Mouse (Mus musculus) stomach, embryonic 15.5 days (tissue): ENCODE data around the gene Cyb5r4. TPM values are rescaled to one million over a fixed set of nuclear protein-coding genes. Genes with fewer than 3 reads are reported as not detected.
A peak's percentile ranks its signal among the peaks of the same experiment; 100 is the strongest.

Source experiments
- ATAC-seq: fragments of 200-750 bp; cut with Nextera tagmentation; 2 replicates; pipeline ENCODE4 v1.8.0; 2017; ENCODE audit warnings: low read depth, moderate number of reproducible peaks, moderate TSS enrichment; ENCODE audit not compliant: insufficient read depth, low FRiP score
- H3K27ac ChIP-seq: fragments of 300-500 bp; sonication (generic); 2 replicates; pipeline ENCODE4 v1.5.1; 2015; ENCODE audit warnings: mild to moderate bottlenecking, inconsistent platforms
- H3K27me3 ChIP-seq: fragments of 300-500 bp; sonication (generic); replicated peaks from 2 replicates; pipeline ENCODE4 v1.6.1; 2015; ENCODE audit warnings: inconsistent platforms
- H3K36me3 ChIP-seq: fragments of 300-500 bp; sonication (generic); 2 replicates; pipeline ENCODE4 v1.6.1; 2015; ENCODE audit warnings: inconsistent platforms
- H3K4me1 ChIP-seq: fragments of 300-500 bp; sonication (generic); 2 replicates; pipeline ENCODE4 v1.6.1; 2015; ENCODE audit warnings: inconsistent platforms
- H3K4me2 ChIP-seq: fragments of 300-500 bp; sonication (generic); 2 replicates; pipeline ENCODE4 v1.6.1; 2015; ENCODE audit warnings: mild to moderate bottlenecking, inconsistent platforms
- H3K4me3 ChIP-seq: fragments of 300-500 bp; sonication (generic); replicated peaks from 2 replicates; pipeline ENCODE4 v1.5.1; 2015; ENCODE audit warnings: inconsistent platforms
- H3K9ac ChIP-seq: fragments of 300-500 bp; sonication (generic); 2 replicates; pipeline ENCODE4 v1.6.1; 2015; ENCODE audit warnings: inconsistent platforms
- H3K9me3 ChIP-seq: fragments of 300-500 bp; sonication (generic); 2 replicates; pipeline ENCODE4 v1.6.1; 2016; ENCODE audit warnings: inconsistent platforms
- WGBS: fragments of 180-500 bp; shearing (Covaris S2); methylation state at CpG from one replicate; pipeline ENCODE4 v1.1.7; 2015; 5-methylcytosine and 5-hydroxymethylcytosine counted together
- polyA plus RNA-seq: library from polyadenylated mRNA; unstranded; fragments of >200 nt; fragmentation: Nextera tagmentation; extraction: Ambion mirVana; gene quantifications from 2 replicates; pipeline ENCODE4 v1.2.1, GENCODE M21; 2015

Gene Cyb5r4
- polyA plus RNA-seq, 1 experiment from 2014 or later = 58.0 TPM

DNA sequence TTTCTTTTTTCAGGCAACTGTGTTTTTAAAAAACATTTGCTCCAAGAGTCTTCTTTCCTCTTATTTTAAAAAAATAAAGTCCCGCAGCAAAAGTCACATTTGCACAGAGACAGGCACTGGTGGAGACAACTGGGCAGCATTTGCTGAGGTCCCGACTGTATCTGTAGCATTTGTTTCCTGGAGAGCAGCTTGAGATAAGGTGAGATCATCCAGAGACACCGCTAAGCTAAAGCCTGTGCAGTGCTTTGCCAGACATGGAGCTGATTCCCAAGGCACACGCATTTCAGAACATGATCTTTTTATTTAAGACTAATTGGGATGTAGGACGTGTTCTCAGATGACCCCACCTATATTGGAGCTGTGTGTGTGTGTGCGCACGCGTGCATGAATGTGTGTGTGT, 30.1 kb upstream of the Cyb5r4 start:
- 63% methylated on average over 8 of the region's 8 CpGs for WGBS

DNA sequence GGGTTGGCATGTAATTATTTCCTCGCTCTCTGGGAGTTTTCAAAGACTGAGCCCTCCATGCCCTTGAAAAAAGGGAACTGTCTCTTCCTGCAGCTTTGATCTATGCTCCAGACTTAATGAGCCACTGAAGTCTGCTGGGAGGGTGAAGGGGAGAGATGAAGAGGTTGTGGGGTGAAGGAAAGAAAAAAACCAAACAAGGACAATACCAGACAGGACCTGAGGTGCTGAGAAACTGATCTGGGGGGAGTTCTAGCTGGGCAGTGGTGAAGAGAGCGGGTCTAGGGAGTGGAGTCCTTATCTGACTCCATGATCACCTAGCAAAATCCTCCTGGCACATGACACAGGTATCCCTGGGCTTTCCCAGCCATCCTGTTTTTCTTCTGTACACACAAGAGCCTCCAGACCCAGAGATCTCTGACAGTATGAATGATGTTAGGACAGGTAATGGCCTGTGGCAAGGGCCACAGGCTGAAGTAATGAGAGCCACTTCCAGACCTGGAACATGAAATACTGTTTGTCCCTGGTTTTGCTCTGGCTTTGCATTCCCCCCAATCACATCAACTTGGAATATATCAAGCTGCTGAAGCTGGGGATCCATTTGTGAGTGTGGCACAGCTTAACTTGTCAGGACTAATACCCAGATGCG, 24.6 kb upstream of the Cyb5r4 start:
- no peaks in the 10 kb centered on the region for H3K9me3 ChIP-seq
- ATAC-seq = no peak
- WGBS = 64% methylated on average over 3 of the region's 3 CpGs
- H3K4me3 ChIP-seq = no peak overlapping the region
- H3K27me3 ChIP-seq = no peaks in the 10 kb centered on the region
- H3K9ac ChIP-seq = no peak overlapping the region
- H3K4me2 ChIP-seq = no peak overlapping the region
- H3K4me1 ChIP-seq = no peaks in the 10 kb centered on the region
- H3K27ac ChIP-seq = no peak overlapping the region
- no peaks in the 10 kb centered on the region for H3K36me3 ChIP-seq

More for the DNA sequence above, 30.1 kb upstream of the Cyb5r4 start:
- Histone ChIP-seq H3K27ac (no peak overlapping the region), H3K4me2 (no peak overlapping the region), H3K4me3 (no peak overlapping the region), H3K27me3 (no peaks in the 10 kb centered on the region), H3K36me3 (no peaks in the 10 kb centered on the region), H3K9ac (no peak overlapping the region), H3K4me1 (no peaks in the 10 kb centered on the region), H3K9me3 (no peaks in the 10 kb centered on the region)
- ATAC-seq = no peak

DNA sequence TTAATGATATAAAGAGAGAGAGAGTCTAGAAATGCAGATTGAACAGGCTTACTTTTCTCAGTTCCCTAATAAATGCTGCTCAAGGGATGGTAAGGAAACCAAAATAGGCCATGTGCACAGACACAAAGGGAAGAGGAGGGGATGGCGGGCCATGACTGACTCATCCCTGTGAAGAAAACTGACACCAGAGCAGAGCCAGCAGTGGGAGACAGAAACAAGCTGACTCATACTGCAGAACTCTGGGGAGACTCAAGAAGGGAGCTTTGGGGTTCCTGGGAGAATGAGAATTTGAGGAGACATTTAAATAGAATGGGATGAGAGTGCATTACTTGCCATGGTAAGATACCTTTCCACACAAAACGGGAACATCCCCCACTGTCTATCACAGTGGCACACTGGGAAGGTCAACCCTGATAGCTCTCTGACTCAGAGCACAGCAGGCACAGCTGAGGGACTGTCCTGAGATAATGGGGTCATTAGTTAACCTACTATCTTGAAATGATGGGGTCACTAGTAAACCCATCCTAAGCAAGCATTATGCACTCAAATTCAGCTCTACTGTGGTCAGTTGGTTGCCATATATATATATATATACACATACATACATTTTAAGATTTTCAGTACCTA, 21.7 kb upstream of the Cyb5r4 start:
- no peaks in the 10 kb centered on the region for H3K9me3 ChIP-seq
- no peak overlapping the region for H3K9ac ChIP-seq
- no peak overlapping the region for H3K4me2 ChIP-seq
- 48% methylated on average over 2 of the region's 2 CpGs for WGBS
- no peak overlapping the region for H3K27ac ChIP-seq
- no peak overlapping the region for H3K4me3 ChIP-seq
- H3K4me1 ChIP-seq = no peaks in the 10 kb centered on the region
- no peaks in the 10 kb centered on the region for H3K27me3 ChIP-seq
- ATAC-seq = no peak
- H3K36me3 ChIP-seq = no peaks in the 10 kb centered on the region

DNA sequence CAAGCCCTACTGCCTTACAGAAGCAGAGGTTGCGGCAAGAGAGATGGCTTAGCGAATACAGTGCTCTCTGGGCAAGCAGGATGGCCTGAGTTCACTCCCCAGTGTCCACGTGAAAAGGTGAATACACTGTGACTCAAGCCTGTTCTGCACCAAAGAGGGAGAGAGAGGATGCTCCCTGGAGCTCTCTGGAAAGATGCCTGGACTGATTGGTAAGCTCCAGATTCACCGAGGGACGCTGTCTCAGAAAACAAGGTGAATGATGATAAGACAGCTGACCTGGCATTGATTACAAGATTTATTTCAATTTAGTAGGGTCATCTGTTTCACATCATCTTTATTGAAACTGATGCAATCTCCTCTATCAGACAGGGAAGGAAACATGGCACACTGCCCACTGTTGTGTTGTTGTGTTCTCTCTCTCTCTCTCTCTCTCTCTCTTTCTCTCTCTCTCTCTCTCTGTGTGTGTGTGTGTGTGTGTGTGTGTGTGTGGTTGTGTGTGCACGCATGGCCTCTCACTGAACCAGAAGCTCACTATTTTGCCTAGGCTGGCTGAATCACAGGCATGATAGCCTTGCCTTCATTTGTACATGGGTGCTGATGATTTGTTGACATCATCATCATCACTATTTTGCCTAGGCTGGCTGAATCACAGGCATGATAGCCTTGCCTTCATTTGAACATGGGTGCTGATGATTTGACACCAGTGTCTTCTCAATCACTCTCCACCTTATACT, 16.9 kb upstream of the Cyb5r4 start:
- 68% methylated on average over 6 of the region's 6 CpGs for WGBS
- Histone ChIP-seq H3K4me2 (no peak overlapping the region), H3K9me3 (no peaks in the 10 kb centered on the region), H3K36me3 (no peaks in the 10 kb centered on the region), H3K27me3 (no peaks in the 10 kb centered on the region), H3K4me3 (no peak overlapping the region), H3K9ac (no peak overlapping the region), H3K4me1 (no peaks in the 10 kb centered on the region), H3K27ac (no peak overlapping the region)
- ATAC-seq = no peak

DNA sequence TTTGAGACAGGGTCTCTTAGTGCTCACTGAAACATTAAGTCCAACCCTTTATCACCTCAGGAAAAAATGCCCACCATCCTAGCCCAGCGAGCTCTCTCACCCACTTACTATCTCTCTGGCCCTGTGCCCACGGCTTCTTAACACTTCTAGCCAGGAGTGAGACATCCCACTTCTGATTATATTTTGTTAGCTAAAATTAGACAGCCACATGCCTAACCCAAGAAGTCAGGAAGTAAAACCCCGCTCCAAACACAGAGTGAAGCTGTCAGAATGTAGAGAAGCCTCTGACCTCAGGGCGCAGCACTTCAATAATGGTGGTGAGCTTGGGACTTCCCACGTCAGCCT, 16.4 kb upstream of the Cyb5r4 start:
- Histone ChIP-seq H3K4me2 (no peak overlapping the region), H3K36me3 (no peaks in the 10 kb centered on the region), H3K4me1 (no peaks in the 10 kb centered on the region), H3K4me3 (no peak overlapping the region), H3K27me3 (no peaks in the 10 kb centered on the region), H3K9me3 (no peaks in the 10 kb centered on the region), H3K27ac (no peak overlapping the region), H3K9ac (no peak overlapping the region)
- ATAC-seq = no peak
- 35% methylated on average over 5 of the region's 5 CpGs for WGBS

DNA sequence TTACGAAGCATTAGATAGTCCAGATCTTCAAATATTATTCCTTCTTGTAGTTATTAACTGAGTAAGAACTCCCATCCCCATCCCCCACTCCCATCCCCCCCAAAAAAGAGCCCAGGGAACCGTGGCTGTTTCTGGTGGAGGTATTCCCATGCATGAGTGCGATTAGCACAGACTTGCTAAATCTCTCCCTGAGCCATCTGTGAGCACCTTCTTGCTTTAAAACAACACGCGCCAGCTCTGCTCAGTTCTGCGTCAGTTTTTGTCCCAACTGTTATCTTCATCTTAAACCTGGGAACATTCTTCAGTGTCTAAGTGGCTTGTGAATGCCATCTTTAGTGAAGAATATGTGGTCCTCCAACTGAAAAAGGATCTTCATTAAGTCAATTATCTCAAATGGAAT, 13.3 kb upstream of the Cyb5r4 start:
- H3K9me3 ChIP-seq = no peaks in the 10 kb centered on the region
- H3K4me3 ChIP-seq = no peak overlapping the region
- no peak overlapping the region for H3K27ac ChIP-seq
- H3K4me1 ChIP-seq = no peaks in the 10 kb centered on the region
- no peak for ATAC-seq
- H3K4me2 ChIP-seq = no peak overlapping the region
- no peaks in the 10 kb centered on the region for H3K36me3 ChIP-seq
- WGBS = 54% methylated on average over 6 of the region's 6 CpGs
- no peak overlapping the region for H3K9ac ChIP-seq
- 0 out of 2 replicates have a peak, but pooled peaks cover 5% of the 10 kb centered on the region for H3K27me3 ChIP-seq

DNA sequence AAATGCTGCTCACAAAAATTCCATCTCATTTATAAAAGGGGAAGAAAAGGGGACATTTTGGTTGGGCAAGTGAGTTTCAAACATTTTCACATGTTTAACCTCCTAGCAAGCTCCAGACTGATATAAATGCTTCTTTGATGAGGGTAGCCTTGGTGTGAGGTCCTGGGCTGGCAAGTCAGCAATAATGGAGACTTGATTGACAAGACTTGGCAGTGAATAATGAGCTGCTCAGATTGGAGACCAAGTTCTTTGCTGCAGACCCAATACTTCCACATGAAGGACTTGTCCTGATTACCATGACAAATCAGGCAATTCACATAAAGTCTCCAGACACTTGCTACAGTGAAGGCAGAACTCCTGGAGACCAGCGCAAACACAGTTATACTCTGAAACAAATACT, 12.9 kb upstream of the Cyb5r4 start:
- ATAC-seq = no peak

DNA sequence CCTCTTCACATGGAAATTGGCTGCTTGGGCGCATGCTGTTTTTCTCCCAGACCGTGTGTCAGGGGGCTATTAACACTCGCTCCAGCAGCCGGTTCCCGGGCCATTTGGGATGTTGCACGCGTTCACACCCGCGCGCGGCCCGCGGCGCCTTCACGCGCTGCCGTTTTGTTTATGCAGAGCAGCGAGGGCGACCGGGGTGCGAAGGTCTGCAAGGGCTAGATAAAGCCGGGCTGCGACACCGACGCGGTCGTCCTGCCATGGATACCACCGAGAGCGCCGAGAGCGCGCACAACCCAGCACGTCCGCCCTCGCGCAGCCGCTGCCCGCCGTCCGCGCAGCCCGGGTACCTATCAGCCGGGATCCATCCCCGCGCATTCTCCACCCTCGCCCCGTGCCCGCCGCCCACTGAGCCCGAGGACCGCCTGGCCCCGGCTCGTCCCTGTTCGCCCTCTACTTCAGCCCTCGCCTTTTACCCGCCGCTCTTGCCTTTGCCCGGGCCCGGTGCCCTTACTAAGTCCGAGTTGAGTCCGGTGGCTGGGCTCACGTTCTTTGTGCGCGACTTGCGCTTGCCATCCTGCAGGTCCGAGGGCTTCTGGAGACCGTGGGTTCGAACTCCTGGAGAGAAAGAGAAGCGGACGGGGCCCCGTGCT, 6.4 kb upstream of the Cyb5r4 start, which contains the start of gene Ripply2:
TSS of gene Ripply2 (plus strand) at position 250 of the 650 bp plus-strand sequence.
- 0 out of 2 replicates have a peak, but pooled peaks have one; percentile 22 for ATAC-seq
- Histone ChIP-seq H3K36me3 (no peaks in the 10 kb centered on the region), H3K4me3 (peak within 1 kb of the TSS; percentile 39), H3K4me2 (peak within 1 kb of the TSS; percentile 78), H3K27me3 (peaks cover 31% of the 10 kb centered on the region), H3K4me1 (0 out of 2 replicates have a peak, but pooled peaks cover 3% of the 10 kb centered on the region), H3K9ac (no peak within 1 kb of the TSS; the same call in 1 of the 2 replicates), H3K27ac (no peak within 1 kb of the TSS), H3K9me3 (no peaks in the 10 kb centered on the region)
- 1% methylated on average over 70 of the region's 71 CpGs for WGBS

More for the DNA sequence above, 12.9 kb upstream of the Cyb5r4 start:
- H3K4me3 ChIP-seq = no peak overlapping the region
- H3K4me2 ChIP-seq = no peak overlapping the region
- 84% methylated on average over 1 of the region's 1 CpGs for WGBS
- no peaks in the 10 kb centered on the region for H3K36me3 ChIP-seq
- no peaks in the 10 kb centered on the region for H3K9me3 ChIP-seq
- H3K27me3 ChIP-seq = 0 out of 2 replicates have a peak, but pooled peaks cover 6% of the 10 kb centered on the region
- no peak overlapping the region for H3K27ac ChIP-seq
- no peak overlapping the region for H3K9ac ChIP-seq
- H3K4me1 ChIP-seq = no peaks in the 10 kb centered on the region

DNA sequence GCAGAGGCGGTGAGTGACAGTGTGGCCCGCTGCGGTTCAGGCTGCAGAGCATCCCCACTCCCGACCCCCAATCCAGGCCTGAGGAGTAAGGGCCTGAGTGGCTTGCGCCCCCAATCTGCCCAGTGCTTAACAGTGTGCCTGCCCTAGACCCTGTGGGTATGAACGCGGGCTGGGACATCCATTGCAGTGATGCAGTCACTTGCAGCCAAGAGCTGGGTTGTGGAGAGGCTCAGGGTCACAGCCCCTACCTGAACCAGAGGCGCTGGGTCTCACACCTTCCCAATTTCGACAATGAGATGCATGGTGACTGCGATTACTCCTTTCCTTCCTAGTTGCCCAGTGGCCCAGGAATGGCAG, 5.9 kb upstream of the Cyb5r4 start:
- Histone ChIP-seq H3K36me3 (no peaks in the 10 kb centered on the region), H3K27me3 (peaks cover 31% of the 10 kb centered on the region), H3K9me3 (no peaks in the 10 kb centered on the region), H3K4me3 (peak overlapping the region; percentile 39), H3K27ac (no peak overlapping the region), H3K9ac (no peak overlapping the region), H3K4me2 (peak overlapping the region; percentile 78), H3K4me1 (0 out of 2 replicates have a peak, but pooled peaks cover 3% of the 10 kb centered on the region)
- 0 out of 2 replicates have a peak, but pooled peaks have one; percentile 7 for ATAC-seq
- WGBS = 5% methylated on average over 10 of the region's 10 CpGs

DNA sequence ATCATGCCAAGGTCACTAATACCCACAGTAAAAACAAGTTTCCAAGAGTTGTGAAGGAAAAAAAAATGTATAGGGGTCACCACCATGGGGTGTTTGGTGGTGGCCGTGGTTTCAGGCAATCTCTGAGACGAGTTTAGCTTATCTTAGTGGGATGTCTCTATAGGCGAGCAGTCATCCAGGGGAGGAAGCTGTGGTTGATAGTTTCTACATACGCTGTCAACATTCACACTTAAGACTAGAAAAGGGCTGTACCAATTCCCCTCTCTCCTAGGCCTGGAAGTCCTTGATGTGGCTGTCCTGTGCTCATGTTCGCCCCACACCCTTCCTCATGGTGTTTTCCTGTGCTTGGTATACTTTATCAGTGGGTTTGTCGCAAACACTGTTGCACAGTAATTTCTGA, 4.0 kb downstream of the Cyb5r4 start:
- no peaks in the 10 kb centered on the region for H3K9me3 ChIP-seq
- H3K27ac ChIP-seq = no peak overlapping the region
- no peaks in the 10 kb centered on the region for H3K27me3 ChIP-seq
- WGBS = 69% methylated on average over 6 of the region's 6 CpGs
- no peak overlapping the region for H3K4me3 ChIP-seq
- no peak for ATAC-seq
- no peak overlapping the region for H3K4me2 ChIP-seq
- H3K9ac ChIP-seq = no peak overlapping the region
- H3K36me3 ChIP-seq = no peaks in the 10 kb centered on the region
- 0 out of 2 replicates have a peak, but pooled peaks cover 4% of the 10 kb centered on the region for H3K4me1 ChIP-seq

DNA sequence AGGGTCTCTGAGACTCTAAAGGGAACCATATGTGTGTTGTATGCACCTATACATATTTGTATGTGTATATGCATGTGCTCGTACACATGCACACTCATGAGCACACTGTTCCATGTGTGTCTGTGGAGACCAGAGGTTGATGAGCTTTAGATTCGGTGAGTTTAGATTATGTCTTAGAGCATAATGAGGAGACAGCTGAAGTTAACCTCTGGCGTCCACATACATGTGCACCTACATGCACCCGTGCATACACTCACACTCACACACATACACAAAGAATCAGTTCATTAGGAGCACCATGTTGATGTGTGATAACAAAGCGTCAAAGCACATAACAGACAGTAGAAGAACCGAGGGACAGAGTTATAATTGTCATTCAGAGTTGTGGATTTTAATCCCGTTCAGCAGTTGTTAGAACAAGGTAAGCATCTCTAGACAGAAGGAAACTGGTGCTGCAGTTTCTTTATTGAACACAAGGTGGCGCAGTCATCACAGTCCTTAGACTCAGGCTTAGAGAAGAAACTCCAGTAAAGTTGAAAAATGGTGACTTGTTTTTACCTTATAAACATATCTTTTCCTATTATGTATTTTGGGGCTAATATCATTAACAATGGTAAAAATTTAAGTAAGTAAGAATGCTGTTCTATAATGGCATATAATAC, 5.7 kb downstream of the Cyb5r4 start:
- ATAC-seq = 0 out of 2 replicates have a peak, but pooled peaks have one; percentile 56
- 0 out of 2 replicates have a peak, but pooled peaks cover 4% of the 10 kb centered on the region for H3K4me1 ChIP-seq
- H3K4me3 ChIP-seq = no peak overlapping the region
- no peaks in the 10 kb centered on the region for H3K27me3 ChIP-seq
- H3K27ac ChIP-seq = no peak overlapping the region
- H3K36me3 ChIP-seq = no peaks in the 10 kb centered on the region
- no peak overlapping the region for H3K4me2 ChIP-seq
- no peak overlapping the region for H3K9ac ChIP-seq
- 43% methylated on average over 8 of the region's 8 CpGs for WGBS
- no peaks in the 10 kb centered on the region for H3K9me3 ChIP-seq
